Mouse (Mus musculus) ES-Bruce4 (cell line): ENCODE measurements around the gene Rom1. TPM values are rescaled to one million over a fixed set of nuclear protein-coding genes. Genes with fewer than 3 reads are reported as not detected.
A peak's percentile ranks its signal among the peaks of the same experiment; 100 is the strongest.

Experiments
- H3K27ac ChIP-seq: 2 replicates; pipeline ENCODE4 v1.5.1; 2012; ENCODE audit warnings: low read length, inconsistent platforms; ENCODE audit not compliant: insufficient read depth
- H3K27me3 ChIP-seq: 2 replicates; pipeline ENCODE4 v1.6.1; 2012; ENCODE audit warnings: mild to moderate bottlenecking, low read length, inconsistent platforms; ENCODE audit not compliant: control insufficient read depth, poor library complexity, insufficient read depth, severe bottlenecking
- H3K36me3 ChIP-seq: 2 replicates; pipeline ENCODE4 v1.6.1; 2012; ENCODE audit warnings: inconsistent platforms, mild to moderate bottlenecking, low read length, moderate library complexity; ENCODE audit not compliant: control insufficient read depth, poor library complexity, insufficient read depth, severe bottlenecking
- H3K4me1 ChIP-seq: one replicate; pipeline ENCODE4 v1.8.1; 2011; ENCODE audit warnings: low read length; ENCODE audit not compliant: control insufficient read depth, insufficient read depth
- H3K4me3 ChIP-seq: 2 replicates; pipeline ENCODE4 v1.5.1; 2011; ENCODE audit warnings: low read depth, mild to moderate bottlenecking, low read length
- H3K9ac ChIP-seq: 2 replicates; pipeline ENCODE4 v1.6.1; 2012; ENCODE audit warnings: low read depth, mild to moderate bottlenecking, inconsistent platforms; ENCODE audit not compliant: poor library complexity, severe bottlenecking
- H3K9me3 ChIP-seq: replicated peaks from 2 replicates; pipeline ENCODE4 v1.6.1; 2012; ENCODE audit warnings: mild to moderate bottlenecking, low read length, inconsistent platforms; ENCODE audit not compliant: control insufficient read depth, poor library complexity, insufficient read depth, severe bottlenecking
- CTCF ChIP-seq: IDR thresholded peaks from one replicate; pipeline ENCODE4 v1.8.1; 2011; ENCODE audit warnings: low read depth, low read length
- EP300 ChIP-seq: IDR thresholded peaks from 2 replicates; pipeline ENCODE4 v1.6.1; 2011; ENCODE audit warnings: low read depth, low read length; ENCODE audit not compliant: insufficient read depth
- POLR2A ChIP-seq: IDR thresholded peaks from one replicate; pipeline ENCODE4 v1.8.1; 2011; ENCODE audit warnings: low read length; ENCODE audit not compliant: insufficient read depth
- polyA plus RNA-seq: library from polyadenylated mRNA; stranded (reverse); fragments of >200 nt; gene quantifications from 2 replicates; pipeline ENCODE4 v1.2.4, GENCODE M21; 2011; ENCODE audit warnings: low read depth; ENCODE audit not compliant: missing spikeins, insufficient read depth, insufficient read length

The Rom1 gene
- polyA plus RNA-seq, 1 experiment: 1.6 TPM

- TF ChIP-seq EP300 (no peak), CTCF (no peak), POLR2A (no peak)
- Histone ChIP-seq H3K36me3 (peaks cover 79% of the 10 kb centered on the region), H3K9me3 (no peaks in the 10 kb centered on the region), H3K9ac (peak overlapping the region; percentile 98), H3K4me3 (peak overlapping the region; percentile 99), H3K4me1 (no peaks in the 10 kb centered on the region), H3K27me3 (no peaks in the 10 kb centered on the region), H3K27ac (peak overlapping the region; percentile 75)
These were observed 38.2 kb upstream of the Rom1 start for GRCm38 (mm10) chr19:8967373-8967743.

GRCm38 (mm10) chr19:8966590-8967372, 37.6 kb upstream of the Rom1 start, which contains the start of gene Eef1g:
Gene Eef1g, plus strand, starts transcription at chr19:8967041.
- peak; percentile 18 for TF ChIP-seq POLR2A
- TF ChIP-seq EP300: no peak
- Histone ChIP-seq H3K36me3 (peaks cover 79% of the 10 kb centered on the region), H3K9me3 (no peaks in the 10 kb centered on the region), H3K4me3 (peak within 1 kb of the TSS; percentile 99), H3K27ac (peak within 1 kb of the TSS; percentile 75), H3K4me1 (no peaks in the 10 kb centered on the region), H3K9ac (peak within 1 kb of the TSS; percentile 98), H3K27me3 (no peaks in the 10 kb centered on the region)

- Histone ChIP-seq H3K36me3 (peaks cover 78% of the 10 kb centered on the region), H3K9ac (peak overlapping the region; percentile 63), H3K9me3 (no peaks in the 10 kb centered on the region), H3K4me1 (no peaks in the 10 kb centered on the region), H3K27ac (peak overlapping the region; percentile 75), H3K27me3 (no peaks in the 10 kb centered on the region), H3K4me3 (peak overlapping the region; percentile 93)
- TF ChIP-seq POLR2A (no peak), CTCF (no peak), EP300 (no peak)
These were observed 37.0 kb upstream of the Rom1 start for GRCm38 (mm10) chr19:8966198-8966589.

GRCm38 (mm10) chr19:8965771-8966170, 36.6 kb upstream of the Rom1 start:
- Histone ChIP-seq H3K4me3 (0 out of 2 replicates have a peak overlapping the region, but pooled peaks have one; percentile 3), H3K4me1 (no peaks in the 10 kb centered on the region), H3K9me3 (no peaks in the 10 kb centered on the region), H3K27me3 (no peaks in the 10 kb centered on the region), H3K9ac (peak overlapping the region; percentile 63), H3K36me3 (peaks cover 75% of the 10 kb centered on the region), H3K27ac (0 out of 2 replicates have a peak overlapping the region, but pooled peaks have one; percentile 75)
- TF ChIP-seq CTCF (no peak), EP300 (no peak), POLR2A (no peak)

GRCm38 (mm10) chr19:8965075-8965474, 35.9 kb upstream of the Rom1 start:
- Histone ChIP-seq H3K9me3 (no peaks in the 10 kb centered on the region), H3K4me1 (no peaks in the 10 kb centered on the region), H3K27ac (no peak overlapping the region), H3K36me3 (peaks cover 74% of the 10 kb centered on the region), H3K27me3 (no peaks in the 10 kb centered on the region), H3K4me3 (no peak overlapping the region), H3K9ac (no peak overlapping the region)
- TF ChIP-seq POLR2A (no peak), CTCF (no peak), EP300 (no peak)

- no peaks in the 10 kb centered on the region for H3K4me1 ChIP-seq
- no peak overlapping the region for H3K9ac ChIP-seq
- no peak for TF ChIP-seq CTCF
- TF ChIP-seq EP300: no peak
- TF ChIP-seq POLR2A: no peak
- H3K27me3 ChIP-seq: no peaks in the 10 kb centered on the region
- no peaks in the 10 kb centered on the region for H3K9me3 ChIP-seq
- peaks cover 64% of the 10 kb centered on the region for H3K36me3 ChIP-seq
- H3K4me3 ChIP-seq: no peak overlapping the region
- H3K27ac ChIP-seq: no peak overlapping the region
These were observed 33.1 kb upstream of the Rom1 start for GRCm38 (mm10) chr19:8962256-8962655.
